Mouse (Mus musculus) embryonic fibroblast, embryonic 13.5 days (primary cell): ENCODE data around the gene Olfr287.

Experiments
- CTCF ChIP-seq: IDR thresholded peaks from 2 replicates; pipeline ENCODE4 v1.5.1; 2011; ENCODE audit warnings: mild to moderate bottlenecking, control low read depth, low read length, moderate library complexity, borderline replicate concordance; ENCODE audit not compliant: insufficient read depth
- POLR2A ChIP-seq: IDR thresholded peaks from 2 replicates; pipeline ENCODE4 v1.6.1; 2011; ENCODE audit warnings: low read depth, mild to moderate bottlenecking, control low read depth, low read length, moderate library complexity

- TF ChIP-seq CTCF: no peak
- TF ChIP-seq POLR2A: no peak
These were observed 52.2 kb downstream of the Olfr287 start for GRCm38 (mm10) chr15:98168622-98169004.
